Mouse (Mus musculus): ENCODE measurements at regions not wholly inside any gene's neighbourhood (a gene's known extent, or its start where the extent isn't known, plus 50 kb on each side); places are given as distances from the start of the nearest gene placed in this dataset.
A peak's percentile ranks its signal among the peaks of the same experiment; 100 is the strongest.
"Not testable (repeated sequence)": the region's sequence is repeated elsewhere in the genome, so short reads cannot be mapped to it uniquely, and the experiment has no call there.

DNA sequence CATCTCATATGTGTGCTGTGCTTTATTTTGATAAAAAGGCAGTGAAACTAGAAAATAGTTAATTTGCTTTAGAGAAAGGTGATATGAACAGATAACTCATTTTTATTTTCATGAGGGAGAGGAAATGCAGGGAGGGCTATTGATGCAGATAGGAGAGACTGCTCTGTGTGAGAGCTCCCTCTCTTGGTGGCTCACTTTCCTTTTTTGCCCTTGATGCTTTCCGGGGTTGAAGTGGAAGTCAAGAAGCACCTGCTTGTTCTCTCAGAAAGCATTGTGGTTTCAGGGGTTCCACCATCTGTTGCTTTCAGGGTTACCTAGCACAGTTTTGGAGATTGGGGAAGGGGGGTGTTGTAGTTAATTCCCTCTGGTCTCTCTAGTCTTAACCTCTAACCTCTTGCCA is 414.5 kb upstream of the Stxbp6 start:
- DNase-seq (ENCODE audit: low read depth) = no peak
- TF ChIP-seq CTCF (IDR thresholded peaks at IDR 0.05; ENCODE audit: borderline replicate concordance, extremely low read depth, insufficient read depth, insufficient read length) (no peak), POLR2A (IDR thresholded peaks at IDR 0.05; ENCODE audit: borderline replicate concordance, extremely low read depth, insufficient read depth, insufficient read length, poor library complexity, severe bottlenecking) (no peak)

GRCm38 (mm10) chr12:45476881-45477280 is 402.4 kb upstream of the Stxbp6 start:
- DNase-seq (ENCODE audit: low read depth) = no peak
- TF ChIP-seq POLR2A (IDR thresholded peaks at IDR 0.05; ENCODE audit: borderline replicate concordance, extremely low read depth, insufficient read depth, insufficient read length, poor library complexity, severe bottlenecking) (no peak), CTCF (IDR thresholded peaks at IDR 0.05; ENCODE audit: borderline replicate concordance, extremely low read depth, insufficient read depth, insufficient read length) (no peak)

DNA sequence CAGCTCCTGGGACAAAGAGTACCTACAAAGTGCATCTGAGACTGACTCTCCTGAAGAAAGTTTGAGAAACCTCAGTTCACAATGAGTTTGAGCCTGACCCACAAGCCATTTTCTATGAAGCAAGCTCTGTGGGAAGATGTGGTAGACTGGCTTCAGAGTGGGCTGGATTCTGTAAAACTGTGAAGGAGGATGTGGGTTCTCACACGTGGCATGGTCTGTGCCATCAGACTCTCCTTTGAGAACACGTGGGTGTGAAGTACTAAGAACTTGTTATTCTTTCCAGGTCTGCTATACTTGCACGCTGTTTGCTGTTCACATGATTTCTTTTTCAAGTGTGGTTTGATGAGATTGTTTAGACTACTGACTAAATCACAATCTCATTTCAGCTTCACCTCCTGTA is 393.6 kb upstream of the Stxbp6 start:
- no peak for DNase-seq (ENCODE audit: low read depth)
- TF ChIP-seq CTCF (IDR thresholded peaks at IDR 0.05; ENCODE audit: borderline replicate concordance, extremely low read depth, insufficient read depth, insufficient read length) (no peak), POLR2A (IDR thresholded peaks at IDR 0.05; ENCODE audit: borderline replicate concordance, extremely low read depth, insufficient read depth, insufficient read length, poor library complexity, severe bottlenecking) (no peak)

- DNase-seq (ENCODE audit: low read depth) = peak; percentile 82
- TF ChIP-seq POLR2A (IDR thresholded peaks at IDR 0.05; ENCODE audit: borderline replicate concordance, extremely low read depth, insufficient read depth, insufficient read length, poor library complexity, severe bottlenecking) (no peak), CTCF (IDR thresholded peaks at IDR 0.05; ENCODE audit: borderline replicate concordance, extremely low read depth, insufficient read depth, insufficient read length) (no peak)
Observed at GRCm38 (mm10) chr12:45467058-45467457, 392.5 kb upstream of the Stxbp6 start.

GRCm38 (mm10) chr12:45466066-45466465 is 391.6 kb upstream of the Stxbp6 start:
- DNase-seq (ENCODE audit: low read depth) = peak; percentile 94
- no peak for TF ChIP-seq POLR2A (IDR thresholded peaks at IDR 0.05; ENCODE audit: borderline replicate concordance, extremely low read depth, insufficient read depth, insufficient read length, poor library complexity, severe bottlenecking)
- peak; percentile 76 for TF ChIP-seq CTCF (IDR thresholded peaks at IDR 0.05; ENCODE audit: borderline replicate concordance, extremely low read depth, insufficient read depth, insufficient read length)

GRCm38 (mm10) chr12:45464952-45465351 is 390.4 kb upstream of the Stxbp6 start:
- TF ChIP-seq CTCF (IDR thresholded peaks at IDR 0.05; ENCODE audit: borderline replicate concordance, extremely low read depth, insufficient read depth, insufficient read length) (no peak), POLR2A (IDR thresholded peaks at IDR 0.05; ENCODE audit: borderline replicate concordance, extremely low read depth, insufficient read depth, insufficient read length, poor library complexity, severe bottlenecking) (no peak)

DNA sequence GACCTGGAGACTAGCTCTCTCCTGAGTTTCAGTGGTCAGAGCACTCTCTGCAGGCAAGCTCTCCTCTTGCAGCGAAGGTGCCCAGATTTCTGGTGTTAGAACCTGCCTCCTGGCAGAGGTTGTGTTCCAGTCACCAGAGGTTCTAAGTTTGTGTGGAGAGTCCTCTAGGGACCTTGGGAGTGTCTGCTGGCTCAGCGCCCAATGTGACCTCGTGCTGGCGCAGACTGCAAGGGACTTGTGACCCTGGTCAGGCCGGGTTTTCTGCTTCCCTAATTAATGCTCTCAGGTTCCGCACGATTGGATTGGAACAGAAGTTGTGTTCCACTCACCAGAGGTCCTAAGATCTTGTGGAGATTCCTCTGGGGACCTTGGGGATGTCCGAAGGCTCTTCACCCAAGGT is 384.2 kb upstream of the Stxbp6 start:
- not testable (repeated sequence) for DNase-seq (ENCODE audit: low read depth)

More at GRCm38 (mm10) chr12:45464952-45465351, 390.4 kb upstream of the Stxbp6 start:
- DNase-seq (ENCODE audit: low read depth) = no peak

- no peak for TF ChIP-seq POLR2A (IDR thresholded peaks at IDR 0.05; ENCODE audit: borderline replicate concordance, extremely low read depth, insufficient read depth, insufficient read length, poor library complexity, severe bottlenecking)
- peak; percentile 70; the same call in 1 of the 2 replicates for TF ChIP-seq CTCF (IDR thresholded peaks at IDR 0.05; ENCODE audit: borderline replicate concordance, extremely low read depth, insufficient read depth, insufficient read length)
- peak; percentile 81 for DNase-seq (ENCODE audit: low read depth)
Observed at GRCm38 (mm10) chr12:45443512-45444190, 369.1 kb upstream of the Stxbp6 start.

DNA sequence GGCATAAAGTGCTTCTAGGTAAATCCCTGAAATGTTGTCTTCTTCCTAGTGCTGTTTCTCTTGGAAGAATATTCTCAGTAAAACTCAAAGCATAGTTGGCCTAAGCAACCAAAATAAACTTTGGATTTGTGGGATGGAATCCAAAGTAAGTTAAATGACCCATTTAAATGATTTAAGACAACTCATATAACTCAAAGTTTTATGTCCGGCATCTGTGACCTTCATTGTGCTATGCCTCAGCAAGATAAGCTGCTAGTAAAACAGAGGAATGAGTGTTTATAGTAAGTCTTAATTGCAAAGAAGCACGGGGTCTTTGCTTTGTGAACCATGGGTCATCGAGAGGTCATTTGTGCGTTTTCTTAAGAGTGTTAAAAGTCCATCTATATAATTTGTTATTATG is 368.0 kb upstream of the Stxbp6 start:
- no peak for DNase-seq (ENCODE audit: low read depth)
- TF ChIP-seq POLR2A (IDR thresholded peaks at IDR 0.05; ENCODE audit: borderline replicate concordance, extremely low read depth, insufficient read depth, insufficient read length, poor library complexity, severe bottlenecking) (no peak), CTCF (IDR thresholded peaks at IDR 0.05; ENCODE audit: borderline replicate concordance, extremely low read depth, insufficient read depth, insufficient read length) (no peak)

- DNase-seq (ENCODE audit: low read depth) = no peak
- TF ChIP-seq CTCF (IDR thresholded peaks at IDR 0.05; ENCODE audit: borderline replicate concordance, extremely low read depth, insufficient read depth, insufficient read length) (no peak), POLR2A (IDR thresholded peaks at IDR 0.05; ENCODE audit: borderline replicate concordance, extremely low read depth, insufficient read depth, insufficient read length, poor library complexity, severe bottlenecking) (no peak)
Observed at GRCm38 (mm10) chr12:45439745-45440144, 365.2 kb upstream of the Stxbp6 start.

DNA sequence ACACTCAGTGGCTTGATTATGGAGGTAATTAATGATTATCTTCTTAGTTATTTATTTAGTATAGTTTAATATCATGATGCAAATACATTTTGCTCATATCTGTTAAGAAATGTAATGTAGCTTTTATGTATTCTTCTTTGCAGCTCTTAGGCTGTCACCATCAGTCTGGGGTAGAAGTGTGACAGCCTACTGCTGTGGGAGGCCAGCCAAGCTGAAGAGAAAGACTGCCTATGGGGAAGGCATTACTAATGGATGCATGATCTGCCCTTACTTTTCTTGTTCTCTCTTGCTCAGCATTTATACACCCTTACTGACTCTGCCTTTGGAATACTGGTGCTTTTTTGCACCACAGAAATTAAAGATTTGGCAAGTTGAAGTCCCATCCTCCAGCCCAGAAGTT is 362.8 kb upstream of the Stxbp6 start:
- no peak for TF ChIP-seq POLR2A (IDR thresholded peaks at IDR 0.05; ENCODE audit: borderline replicate concordance, extremely low read depth, insufficient read depth, insufficient read length, poor library complexity, severe bottlenecking)
- TF ChIP-seq CTCF (IDR thresholded peaks at IDR 0.05; ENCODE audit: borderline replicate concordance, extremely low read depth, insufficient read depth, insufficient read length) = no peak
- DNase-seq (ENCODE audit: low read depth) = peak; percentile 41

DNA sequence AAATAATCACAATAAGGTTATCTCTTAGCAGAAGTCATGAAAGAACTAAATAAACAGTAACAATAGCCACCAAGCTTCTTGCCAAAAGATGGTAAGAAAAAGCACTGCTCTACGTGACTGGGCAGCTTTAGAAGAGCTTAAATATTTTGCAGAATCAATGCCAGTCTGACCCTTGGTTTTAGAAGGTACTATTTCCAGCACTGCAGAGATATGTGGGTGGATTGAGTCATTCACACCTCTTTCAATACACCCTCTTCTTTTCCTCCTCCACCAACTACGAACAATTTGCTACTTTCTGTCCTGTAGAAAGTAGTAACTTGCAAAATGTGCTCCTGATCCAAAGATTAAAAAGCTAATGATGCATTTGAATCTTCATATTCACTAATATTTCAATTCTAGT is 324.9 kb upstream of the Stxbp6 start:
- no peak for DNase-seq (ENCODE audit: low read depth)
- TF ChIP-seq CTCF (IDR thresholded peaks at IDR 0.05; ENCODE audit: borderline replicate concordance, extremely low read depth, insufficient read depth, insufficient read length) (no peak), POLR2A (IDR thresholded peaks at IDR 0.05; ENCODE audit: borderline replicate concordance, extremely low read depth, insufficient read depth, insufficient read length, poor library complexity, severe bottlenecking) (no peak)

Measured in brain, embryonic 14.5 days (tissue).